Mouse (Mus musculus): ENCODE measurements around the gene Lsm4. TPM values are rescaled to one million over a fixed set of nuclear protein-coding genes. Genes with fewer than 3 reads are reported as not detected.

Gene Lsm4
- polyA plus RNA-seq, 1 experiment = 569 TPM

GRCm38 (mm10) chr8:70719796-70720270 is 46.8 kb downstream of the Lsm4 start:
- H3K4me3 ChIP-seq (replicated peaks) = no peak overlapping the region
- no peaks in the 10 kb centered on the region for H3K36me3 ChIP-seq (replicated peaks; ENCODE audit: low read length)
- TF ChIP-seq GATA1 (IDR thresholded peaks at IDR 0.05; ENCODE audit: borderline replicate concordance, low read length) (no peak), FLI1 (IDR thresholded peaks at IDR 0.05; ENCODE audit: low read length) (no peak)
- H3K9me3 ChIP-seq = no peaks in the 10 kb centered on the region
- peaks cover 29% of the 10 kb centered on the region for H3K4me1 ChIP-seq
- H3K27me3 ChIP-seq (replicated peaks) = peaks cover 32% of the 10 kb centered on the region

DNA sequence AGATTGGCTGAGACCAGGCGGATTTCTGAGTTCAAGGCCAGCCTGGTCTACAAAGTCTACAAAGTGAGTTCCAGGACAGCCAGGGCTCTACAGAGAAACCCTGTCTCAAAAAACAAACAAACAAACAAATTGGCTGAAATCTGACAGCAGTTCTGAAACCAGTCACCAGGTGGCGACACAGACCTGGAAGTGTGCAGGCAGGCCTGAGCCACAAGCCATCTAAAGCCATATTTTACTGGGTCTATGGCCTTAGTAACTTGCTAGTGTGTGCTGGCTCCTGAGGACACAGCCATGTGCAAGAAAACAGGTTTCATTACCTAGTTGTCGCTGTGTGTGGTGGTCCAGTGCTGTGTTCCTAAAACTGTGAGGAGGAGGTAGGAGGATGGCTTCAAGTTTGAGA is 47.7 kb downstream of the Lsm4 start:
- Histone ChIP-seq H3K9me3 (no peaks in the 10 kb centered on the region), H3K4me1 (peaks cover 24% of the 10 kb centered on the region), H3K27me3 (replicated peaks) (peaks cover 26% of the 10 kb centered on the region), H3K4me3 (replicated peaks) (no peak overlapping the region), H3K36me3 (replicated peaks; ENCODE audit: low read length) (no peaks in the 10 kb centered on the region)
- no peak for TF ChIP-seq GATA1 (IDR thresholded peaks at IDR 0.05; ENCODE audit: borderline replicate concordance, low read length)
- TF ChIP-seq FLI1 (IDR thresholded peaks at IDR 0.05; ENCODE audit: low read length) = no peak

- H3K36me3 ChIP-seq (replicated peaks; ENCODE audit: low read length) = no peaks in the 10 kb centered on the region
- peaks cover 24% of the 10 kb centered on the region for H3K27me3 ChIP-seq (replicated peaks)
- H3K4me3 ChIP-seq (replicated peaks) = no peak overlapping the region
- TF ChIP-seq GATA1 (IDR thresholded peaks at IDR 0.05; ENCODE audit: borderline replicate concordance, low read length) = no peak
- no peak for TF ChIP-seq FLI1 (IDR thresholded peaks at IDR 0.05; ENCODE audit: low read length)
- H3K4me1 ChIP-seq = peaks cover 25% of the 10 kb centered on the region
- H3K9me3 ChIP-seq = no peaks in the 10 kb centered on the region
Measured at GRCm38 (mm10) chr8:70721601-70722000, 48.6 kb downstream of the Lsm4 start.

- Histone ChIP-seq H3K36me3 (replicated peaks; ENCODE audit: low read length) (no peaks in the 10 kb centered on the region), H3K27me3 (replicated peaks) (peaks cover 34% of the 10 kb centered on the region), H3K4me3 (replicated peaks) (no peak within 1 kb of the TSS), H3K9me3 (no peaks in the 10 kb centered on the region), H3K4me1 (peaks cover 20% of the 10 kb centered on the region)
- TF ChIP-seq FLI1 (IDR thresholded peaks at IDR 0.05; ENCODE audit: low read length) (no peak), GATA1 (IDR thresholded peaks at IDR 0.05; ENCODE audit: borderline replicate concordance, low read length) (no peak)
Measured at GRCm38 (mm10) chr8:70723486-70724210, 50.6 kb downstream of the Lsm4 start, which contains the start of gene Pde4c. TSS of gene Pde4c (plus strand) at chr8:70723720.

DNA sequence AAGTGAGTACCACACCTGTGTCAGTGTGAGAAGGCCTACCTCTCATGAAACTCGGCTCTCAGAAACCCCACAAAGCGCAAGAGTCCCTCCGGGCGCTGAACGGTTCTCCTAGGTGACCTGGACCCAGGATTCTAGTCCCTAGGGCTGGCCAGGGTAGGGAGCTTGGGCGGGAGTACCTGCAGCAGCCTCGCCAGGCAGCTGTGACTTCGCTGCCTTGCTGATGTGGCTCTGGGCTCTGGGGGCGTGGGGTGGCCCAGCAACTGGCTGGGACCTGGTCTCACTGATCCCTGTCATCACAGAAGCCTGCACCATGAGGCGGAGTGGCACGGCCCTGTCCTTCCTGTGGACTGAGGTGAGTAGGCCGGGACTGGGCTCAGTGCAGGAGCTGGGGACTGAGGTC is 51.2 kb downstream of the Lsm4 start:
- no peak for TF ChIP-seq FLI1 (IDR thresholded peaks at IDR 0.05; ENCODE audit: low read length)
- TF ChIP-seq GATA1 (IDR thresholded peaks at IDR 0.05; ENCODE audit: borderline replicate concordance, low read length) = no peak
- Histone ChIP-seq H3K4me3 (replicated peaks) (no peak overlapping the region), H3K27me3 (replicated peaks) (peaks cover 39% of the 10 kb centered on the region), H3K9me3 (no peaks in the 10 kb centered on the region), H3K36me3 (replicated peaks; ENCODE audit: low read length) (no peaks in the 10 kb centered on the region), H3K4me1 (peaks cover 19% of the 10 kb centered on the region)

- Histone ChIP-seq H3K27me3 (replicated peaks) (peaks cover 54% of the 10 kb centered on the region), H3K36me3 (replicated peaks; ENCODE audit: low read length) (no peaks in the 10 kb centered on the region), H3K9me3 (no peaks in the 10 kb centered on the region), H3K4me1 (peaks cover 21% of the 10 kb centered on the region), H3K4me3 (replicated peaks) (no peak overlapping the region)
- no peak for TF ChIP-seq FLI1 (IDR thresholded peaks at IDR 0.05; ENCODE audit: low read length)
- no peak for TF ChIP-seq GATA1 (IDR thresholded peaks at IDR 0.05; ENCODE audit: borderline replicate concordance, low read length)
Measured at GRCm38 (mm10) chr8:70725792-70726447, 52.9 kb downstream of the Lsm4 start.

DNA sequence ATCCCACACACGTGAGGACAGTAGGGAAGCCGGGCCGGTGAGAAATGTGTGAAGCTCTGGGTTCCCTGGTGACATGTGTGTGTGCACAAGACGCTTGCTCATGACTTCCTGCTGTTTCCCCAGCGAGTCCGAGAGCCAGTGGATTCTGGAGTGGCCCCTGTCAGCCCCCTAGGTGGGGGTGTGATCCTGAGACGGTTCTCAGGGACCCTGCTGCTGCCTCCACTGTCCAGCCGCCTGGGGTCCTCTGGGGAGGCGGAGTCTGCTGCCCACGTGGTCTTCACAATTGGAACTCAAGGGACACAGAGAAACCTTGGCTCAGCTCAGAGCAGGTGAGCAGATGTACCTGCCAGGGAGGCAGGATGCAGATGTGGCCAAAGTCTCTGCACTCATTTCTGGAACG is 53.7 kb downstream of the Lsm4 start:
- peaks cover 21% of the 10 kb centered on the region for H3K4me1 ChIP-seq
- H3K36me3 ChIP-seq (replicated peaks; ENCODE audit: low read length) = no peaks in the 10 kb centered on the region
- no peak overlapping the region for H3K4me3 ChIP-seq (replicated peaks)
- H3K9me3 ChIP-seq = no peaks in the 10 kb centered on the region
- TF ChIP-seq GATA1 (IDR thresholded peaks at IDR 0.05; ENCODE audit: borderline replicate concordance, low read length) (no peak), FLI1 (IDR thresholded peaks at IDR 0.05; ENCODE audit: low read length) (no peak)
- H3K27me3 ChIP-seq (replicated peaks) = peaks cover 62% of the 10 kb centered on the region

Other genes with a start within 250 kb of the Lsm4 start
- gene Crtc1, start 233.7 kb upstream of the Lsm4 start, polyA plus RNA-seq (2012; ENCODE audit: insufficient read depth, low replicate concordance) = 17.9 and 34.0 TPM in 2 replicates
- gene Klhl26, start 196.3 kb upstream of the Lsm4 start, polyA plus RNA-seq (2012; ENCODE audit: insufficient read depth, low replicate concordance) = 10.3 and 19.1 TPM in 2 replicates
- gene Tmem59l, start 185.9 kb upstream of the Lsm4 start, polyA plus RNA-seq (2012; ENCODE audit: insufficient read depth, low replicate concordance) = not detected in 2 replicates
- gene Crlf1, start 180.1 kb upstream of the Lsm4 start, polyA plus RNA-seq (2012; ENCODE audit: insufficient read depth, low replicate concordance) = not detected in 2 replicates
- 135 and 319 TPM in 2 replicates for gene Rex1bd, start 166.5 kb upstream of the Lsm4 start, polyA plus RNA-seq (2012; ENCODE audit: insufficient read depth, low replicate concordance)
- gene Uba52, start 162.4 kb upstream of the Lsm4 start, polyA plus RNA-seq (2012; ENCODE audit: insufficient read depth, low replicate concordance) = 499 and 989 TPM in 2 replicates
- gene Fkbp8, start 145.5 kb upstream of the Lsm4 start, polyA plus RNA-seq (2012; ENCODE audit: insufficient read depth, low replicate concordance) = 3,667 and 5,102 TPM in 2 replicates
- 33.5 and 40.2 TPM in 2 replicates for gene Kxd1, start 145.3 kb upstream of the Lsm4 start, polyA plus RNA-seq (2012; ENCODE audit: insufficient read depth, low replicate concordance)
- 58.8 and 65.3 TPM in 2 replicates for gene Ell, start 133.8 kb upstream of the Lsm4 start, polyA plus RNA-seq (2012; ENCODE audit: insufficient read depth, low replicate concordance)
- gene Isyna1, start 78.9 kb upstream of the Lsm4 start, polyA plus RNA-seq (2012; ENCODE audit: insufficient read depth, low replicate concordance) = 165 and 201 TPM in 2 replicates
- gene Ssbp4, start 64.4 kb upstream of the Lsm4 start, polyA plus RNA-seq (2012; ENCODE audit: insufficient read depth, low replicate concordance) = 1,561 and 3,509 TPM in 2 replicates
- gene Lrrc25, start 57.1 kb upstream of the Lsm4 start, polyA plus RNA-seq (2012; ENCODE audit: insufficient read depth, low replicate concordance) = 19.0 and 34.7 TPM in 2 replicates
- gene Gdf15, start 40.8 kb upstream of the Lsm4 start, polyA plus RNA-seq (2012; ENCODE audit: insufficient read depth, low replicate concordance) = 2.5 and 4.5 TPM in 2 replicates
- gene Pgpep1, start 12.9 kb upstream of the Lsm4 start, polyA plus RNA-seq (2012; ENCODE audit: insufficient read depth, low replicate concordance) = 10.2 and 10.5 TPM in 2 replicates
- 972 and 2,520 TPM in 2 replicates for gene Jund, start 25.7 kb downstream of the Lsm4 start, polyA plus RNA-seq (2012; ENCODE audit: insufficient read depth, low replicate concordance)
- not detected in 2 replicates for gene Iqcn, start 30.2 kb downstream of the Lsm4 start, polyA plus RNA-seq (2012; ENCODE audit: insufficient read depth, low replicate concordance)
- gene Gm3336, start 45.3 kb downstream of the Lsm4 start, polyA plus RNA-seq (2012; ENCODE audit: insufficient read depth, low replicate concordance) = 0.26 TPM in 1 of 2 replicates, not detected in the other
- 0.03 TPM in 1 of 2 replicates, not detected in the other for gene Pde4c, start 50.5 kb downstream of the Lsm4 start, polyA plus RNA-seq (2012; ENCODE audit: insufficient read depth, low replicate concordance)
- 7.8 and 38.4 TPM in 2 replicates for gene Rab3a, start 81.4 kb downstream of the Lsm4 start, polyA plus RNA-seq (2012; ENCODE audit: insufficient read depth, low replicate concordance)
- 99.7 and 186 TPM in 2 replicates for gene Mpv17l2, start 87.7 kb downstream of the Lsm4 start, polyA plus RNA-seq (2012; ENCODE audit: insufficient read depth, low replicate concordance)
- 51.5 and 59.4 TPM in 2 replicates for gene Pik3r2, start 103.5 kb downstream of the Lsm4 start, polyA plus RNA-seq (2012; ENCODE audit: insufficient read depth, low replicate concordance)
- 370 and 778 TPM in 2 replicates for gene Mast3, start 131.8 kb downstream of the Lsm4 start, polyA plus RNA-seq (2012; ENCODE audit: insufficient read depth, low replicate concordance)
- gene Il12rb1, start 135.2 kb downstream of the Lsm4 start, polyA plus RNA-seq (2012; ENCODE audit: insufficient read depth, low replicate concordance) = 10.8 and 11.1 TPM in 2 replicates
- gene Arrdc2, start 166.5 kb downstream of the Lsm4 start, polyA plus RNA-seq (2012; ENCODE audit: insufficient read depth, low replicate concordance) = 30.6 and 35.6 TPM in 2 replicates
- gene Kcnn1, start 190.0 kb downstream of the Lsm4 start, polyA plus RNA-seq (2012; ENCODE audit: insufficient read depth, low replicate concordance) = 3.4 and 11.8 TPM in 2 replicates
- 92.6 and 282 TPM in 2 replicates for gene Ccdc124, start 200.7 kb downstream of the Lsm4 start, polyA plus RNA-seq (2012; ENCODE audit: insufficient read depth, low replicate concordance)
- 0.13 and 1.5 TPM in 2 replicates for gene Slc5a5, start 219.5 kb downstream of the Lsm4 start, polyA plus RNA-seq (2012; ENCODE audit: insufficient read depth, low replicate concordance)
- gene Rpl18a, start 224.2 kb downstream of the Lsm4 start, polyA plus RNA-seq (2012; ENCODE audit: insufficient read depth, low replicate concordance) = 4,812 and 7,707 TPM in 2 replicates
- 69.6 and 104 TPM in 2 replicates for gene Map1s, start 232.7 kb downstream of the Lsm4 start, polyA plus RNA-seq (2012; ENCODE audit: insufficient read depth, low replicate concordance)

Data from megakaryocyte, embryonic 14.5 days (primary cell).